Mouse (Mus musculus) limb, embryonic 11.5 days (tissue): ENCODE measurements at regions not wholly inside any gene's neighbourhood (a gene's known extent, or its start where the extent isn't known, plus 50 kb on each side); places are given as distances from the start of the nearest gene placed in this dataset.

Source experiments
- ATAC-seq: fragments of 200-750 bp; cut with Nextera tagmentation; 2 replicates; pipeline ENCODE4 v1.8.0; 2017; ENCODE audit warnings: low read depth; ENCODE audit not compliant: insufficient number of reproducible peaks, low FRiP score, low TSS enrichment
- DNase-seq: peaks from one replicate; pipeline ENCODE4 v3.0.0-alpha.2; 2015; ENCODE audit warnings: low spot score
- H3K27ac ChIP-seq: fragments of 300-500 bp; sonication (generic); replicated peaks from 2 replicates; pipeline ENCODE4 v1.5.1; 2014; ENCODE audit warnings: low read depth, mild to moderate bottlenecking, low read length
- H3K27me3 ChIP-seq: fragments of 300-500 bp; sonication (generic); 2 replicates; pipeline ENCODE4 v1.6.1; 2014; ENCODE audit warnings: mild to moderate bottlenecking, low read length, mixed read lengths; ENCODE audit not compliant: control insufficient read depth, insufficient read depth
- H3K36me3 ChIP-seq: fragments of 300-500 bp; sonication (generic); 2 replicates; pipeline ENCODE4 v1.6.1; 2014; ENCODE audit warnings: mild to moderate bottlenecking, low read length, moderate library complexity, mixed read lengths; ENCODE audit not compliant: control insufficient read depth, insufficient read depth
- H3K4me1 ChIP-seq: fragments of 300-500 bp; sonication (generic); 2 replicates; pipeline ENCODE4 v1.6.1; 2014; ENCODE audit warnings: low read length, mixed read lengths; ENCODE audit not compliant: control insufficient read depth, insufficient read depth
- H3K4me2 ChIP-seq: fragments of 300-500 bp; sonication (generic); 2 replicates; pipeline ENCODE4 v1.6.1; 2014; ENCODE audit warnings: low read depth, mild to moderate bottlenecking, moderate library complexity; ENCODE audit not compliant: severe bottlenecking
- H3K4me3 ChIP-seq: fragments of 300-500 bp; sonication (generic); 2 replicates; pipeline ENCODE4 v1.5.1; 2014; ENCODE audit warnings: low read depth, low read length
- H3K9ac ChIP-seq: fragments of 300-500 bp; sonication (generic); 2 replicates; pipeline ENCODE4 v1.6.1; 2014; ENCODE audit warnings: mild to moderate bottlenecking, low read length
- H3K9me3 ChIP-seq: fragments of 300-500 bp; sonication (generic); 2 replicates; pipeline ENCODE4 v1.6.1; 2016; ENCODE audit warnings: low read length; ENCODE audit not compliant: control insufficient read depth
- WGBS: fragments of 180-500 bp; shearing (Covaris S2); extraction: QIAGEN DNeasy Blood & Tissue Kit; methylation state at CpG from one replicate; pipeline ENCODE4 v1.1.7; 2014; 5-methylcytosine and 5-hydroxymethylcytosine counted together

DNA sequence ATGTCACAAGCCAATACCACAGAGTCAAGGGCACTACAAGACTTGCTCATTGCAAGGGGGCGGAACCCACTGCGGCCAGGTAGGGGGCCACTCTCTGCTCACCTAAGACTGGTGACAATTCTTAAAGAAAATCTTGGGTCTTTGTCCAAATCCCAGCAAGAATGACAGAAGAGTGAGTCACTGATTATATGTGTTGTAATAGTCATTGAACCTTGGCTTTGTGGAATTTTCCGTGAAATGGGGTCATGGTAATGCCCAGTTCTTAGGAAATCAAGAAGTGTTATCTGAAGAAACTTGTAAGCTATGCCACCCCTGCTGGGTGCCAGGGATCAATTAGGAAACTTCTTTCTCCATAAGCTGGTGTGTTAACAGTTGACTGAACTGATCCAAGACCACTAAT lies 249.3 kb upstream of the Adgrl2 start:
- 89% methylated on average over 3 of the region's 3 CpGs for WGBS
- Histone ChIP-seq H3K9ac (no peak overlapping the region), H3K9me3 (no peaks in the 10 kb centered on the region), H3K4me2 (no peak overlapping the region), H3K27me3 (no peaks in the 10 kb centered on the region), H3K4me1 (no peaks in the 10 kb centered on the region), H3K36me3 (no peaks in the 10 kb centered on the region), H3K27ac (no peak overlapping the region), H3K4me3 (no peak overlapping the region)
- no peak for DNase-seq
- no peak for ATAC-seq

- no peak overlapping the region for H3K4me3 ChIP-seq
- 96% methylated on average over 5 of the region's 5 CpGs for WGBS
- ATAC-seq: no peak
These were observed 247.7 kb upstream of the Adgrl2 start for GRCm38 (mm10) chr3:149238076-149238475.

DNA sequence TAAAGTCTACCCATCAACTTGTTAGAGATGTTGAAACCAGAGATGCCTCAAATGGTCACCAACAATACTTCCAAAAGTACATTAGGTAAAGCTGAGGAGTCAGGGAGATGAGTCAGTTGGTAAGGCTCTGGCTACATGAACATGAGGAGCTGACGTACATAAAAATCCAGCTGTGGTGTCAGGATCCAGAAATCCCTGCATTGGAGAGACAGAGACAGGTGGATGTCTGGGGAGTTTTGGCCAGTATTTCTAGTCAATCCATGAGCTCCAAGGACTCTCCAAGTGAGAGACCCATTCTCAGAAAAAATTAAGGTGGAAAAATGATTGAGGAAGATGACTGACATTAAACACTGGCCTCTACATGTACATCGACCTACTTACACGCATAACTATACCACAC lies 244.8 kb upstream of the Adgrl2 start:
- no peaks in the 10 kb centered on the region for H3K9me3 ChIP-seq
- no peaks in the 10 kb centered on the region for H3K36me3 ChIP-seq
- 98% methylated on average over 3 of the region's 3 CpGs for whole genome bisulfite sequencing
- H3K4me3 ChIP-seq: no peak overlapping the region
- H3K4me2 ChIP-seq: no peak overlapping the region
- H3K27ac ChIP-seq: no peak overlapping the region
- DNase-seq (no peak), ATAC-seq (no peak)
- no peaks in the 10 kb centered on the region for H3K4me1 ChIP-seq
- H3K9ac ChIP-seq: no peak overlapping the region
- H3K27me3 ChIP-seq: no peaks in the 10 kb centered on the region

More at GRCm38 (mm10) chr3:149238076-149238475, 247.7 kb upstream of the Adgrl2 start:
- Histone ChIP-seq H3K4me2 (no peak overlapping the region), H3K9me3 (no peaks in the 10 kb centered on the region), H3K4me1 (no peaks in the 10 kb centered on the region), H3K27ac (no peak overlapping the region), H3K9ac (no peak overlapping the region), H3K27me3 (no peaks in the 10 kb centered on the region), H3K36me3 (no peaks in the 10 kb centered on the region)
- no peak for DNase-seq

DNA sequence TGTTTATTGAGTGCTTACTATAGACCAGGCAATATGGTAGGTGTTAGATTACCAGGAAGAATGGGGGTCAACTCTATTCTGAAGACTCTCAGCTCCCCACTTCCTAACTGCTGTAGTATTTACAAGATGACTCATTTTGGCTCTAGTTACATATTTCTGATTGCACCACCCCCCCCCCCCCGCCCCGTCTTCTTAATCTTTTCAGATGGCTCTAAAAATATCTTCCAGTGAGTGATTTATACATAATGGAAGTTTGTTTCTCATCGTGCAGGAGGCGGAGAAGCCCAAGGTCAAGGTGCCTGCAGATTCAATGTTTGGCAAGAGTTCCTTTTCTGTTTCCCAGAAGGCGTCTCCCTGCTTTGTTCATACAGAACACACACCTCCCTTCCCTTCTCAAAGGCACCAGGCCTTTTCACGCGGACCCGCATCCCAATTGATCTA lies 243.4 kb upstream of the Adgrl2 start:
- DNase-seq (no peak), ATAC-seq (no peak)
- H3K4me1 ChIP-seq: no peaks in the 10 kb centered on the region
- no peak overlapping the region for H3K4me2 ChIP-seq
- H3K36me3 ChIP-seq: no peaks in the 10 kb centered on the region
- 91% methylated on average over 8 of the region's 8 CpGs for WGBS
- H3K9me3 ChIP-seq: no peaks in the 10 kb centered on the region
- no peak overlapping the region for H3K27ac ChIP-seq
- H3K27me3 ChIP-seq: no peaks in the 10 kb centered on the region
- no peak overlapping the region for H3K9ac ChIP-seq
- H3K4me3 ChIP-seq: no peak overlapping the region

- H3K9me3 ChIP-seq: no peaks in the 10 kb centered on the region
- no peaks in the 10 kb centered on the region for H3K4me1 ChIP-seq
- 85% methylated on average over 7 of the region's 7 CpGs for WGBS
- H3K27me3 ChIP-seq: no peaks in the 10 kb centered on the region
- ATAC-seq (no peak), DNase-seq (no peak)
- H3K4me2 ChIP-seq: no peak overlapping the region
- no peak overlapping the region for H3K4me3 ChIP-seq
- no peak overlapping the region for H3K27ac ChIP-seq
- H3K36me3 ChIP-seq: no peaks in the 10 kb centered on the region
- no peak overlapping the region for H3K9ac ChIP-seq
These were observed 242.9 kb upstream of the Adgrl2 start for GRCm38 (mm10) chr3:149233191-149233641.

DNA sequence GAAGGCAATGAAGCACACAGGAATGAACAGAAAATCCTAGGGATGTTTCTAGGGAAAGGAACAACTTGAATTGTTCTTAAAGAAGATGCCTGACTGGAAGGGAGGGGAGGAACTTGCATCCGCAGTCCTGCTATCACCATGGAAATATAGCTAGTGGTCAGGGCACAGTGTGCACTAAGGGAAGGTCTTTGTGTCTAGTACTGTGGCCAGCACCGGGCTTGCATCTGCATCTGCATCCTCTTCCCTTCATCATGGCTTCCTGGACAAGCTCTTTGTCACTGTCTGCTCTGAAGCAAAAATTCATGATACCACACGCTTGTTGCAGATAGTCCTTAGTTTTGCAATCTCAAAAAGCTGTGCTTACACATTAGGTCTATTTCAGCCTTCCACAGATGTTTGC lies 241.0 kb upstream of the Adgrl2 start:
- DNase-seq: no peak
- H3K4me3 ChIP-seq: no peak overlapping the region

DNA sequence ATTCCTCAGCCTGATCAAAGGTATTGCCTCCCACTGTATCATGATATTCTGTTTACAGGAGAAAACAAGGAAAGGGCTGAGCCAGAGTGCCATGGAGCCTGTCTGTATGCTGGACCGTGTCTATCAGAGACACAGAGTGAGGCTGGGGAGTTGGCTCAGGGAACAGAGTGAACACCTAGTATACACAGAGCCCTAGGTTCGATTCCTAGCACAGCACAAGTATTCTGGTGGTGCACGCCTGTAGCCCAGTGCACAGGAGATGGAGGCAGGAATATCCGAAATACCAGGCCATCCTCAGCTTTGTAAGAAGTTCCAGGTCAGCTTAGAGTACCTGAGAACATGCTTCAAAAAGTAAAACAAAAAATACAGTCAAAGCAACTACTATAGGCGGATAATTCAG lies 237.2 kb upstream of the Adgrl2 start:
- no peak overlapping the region for H3K4me3 ChIP-seq
- no peaks in the 10 kb centered on the region for H3K36me3 ChIP-seq
- H3K9ac ChIP-seq: no peak overlapping the region
- no peaks in the 10 kb centered on the region for H3K27me3 ChIP-seq
- ATAC-seq: no peak
- H3K4me1 ChIP-seq: no peaks in the 10 kb centered on the region
- no peak overlapping the region for H3K4me2 ChIP-seq
- H3K9me3 ChIP-seq: no peaks in the 10 kb centered on the region
- no peak overlapping the region for H3K27ac ChIP-seq
- no peak for DNase-seq
- 92% methylated on average over 5 of the region's 5 CpGs for WGBS

More for the DNA sequence above, 241.0 kb upstream of the Adgrl2 start:
- H3K9ac ChIP-seq: no peak overlapping the region
- no peaks in the 10 kb centered on the region for H3K27me3 ChIP-seq
- H3K9me3 ChIP-seq: no peaks in the 10 kb centered on the region
- no peak for ATAC-seq
- H3K4me2 ChIP-seq: no peak overlapping the region
- H3K27ac ChIP-seq: no peak overlapping the region
- no peaks in the 10 kb centered on the region for H3K36me3 ChIP-seq
- WGBS: 84% methylated on average over 3 of the region's 3 CpGs
- H3K4me1 ChIP-seq: no peaks in the 10 kb centered on the region

GRCm38 (mm10) chr3:149226723-149227122 lies 236.4 kb upstream of the Adgrl2 start:
- Histone ChIP-seq H3K27ac (no peak overlapping the region), H3K4me1 (no peaks in the 10 kb centered on the region), H3K4me2 (no peak overlapping the region), H3K36me3 (no peaks in the 10 kb centered on the region), H3K9ac (no peak overlapping the region), H3K27me3 (no peaks in the 10 kb centered on the region), H3K4me3 (no peak overlapping the region), H3K9me3 (no peaks in the 10 kb centered on the region)
- ATAC-seq: no peak
- no peak for DNase-seq
- WGBS: 84% methylated on average over 4 of the region's 4 CpGs

- no peak overlapping the region for H3K4me3 ChIP-seq
- no peak for DNase-seq
- no peak overlapping the region for H3K4me2 ChIP-seq
- no peaks in the 10 kb centered on the region for H3K36me3 ChIP-seq
- H3K27me3 ChIP-seq: no peaks in the 10 kb centered on the region
- no peak overlapping the region for H3K9ac ChIP-seq
- ATAC-seq: no peak; the same call in 1 of the 2 replicates
- no peak overlapping the region for H3K27ac ChIP-seq
- 92% methylated on average over 17 of the region's 17 CpGs for WGBS
- H3K4me1 ChIP-seq: no peaks in the 10 kb centered on the region
- no peaks in the 10 kb centered on the region for H3K9me3 ChIP-seq
These were observed 235.3 kb upstream of the Adgrl2 start for GRCm38 (mm10) chr3:149225684-149226083.
